Mouse (Mus musculus): ENCODE data around the gene Cmpk1.
"Not testable (repeated sequence)": the region's sequence is repeated elsewhere in the genome, so short reads cannot be mapped to it uniquely, and the experiment has no call there.

Cmpk1 gene

GRCm38 (mm10) chr4:114986591-114987432, at the start of gene Cmpk1:
Gene Cmpk1 (minus strand): TSS chr4:114987241.
- DNase-seq (ENCODE audit: low read depth, low spot score): peak; percentile 94

DNA sequence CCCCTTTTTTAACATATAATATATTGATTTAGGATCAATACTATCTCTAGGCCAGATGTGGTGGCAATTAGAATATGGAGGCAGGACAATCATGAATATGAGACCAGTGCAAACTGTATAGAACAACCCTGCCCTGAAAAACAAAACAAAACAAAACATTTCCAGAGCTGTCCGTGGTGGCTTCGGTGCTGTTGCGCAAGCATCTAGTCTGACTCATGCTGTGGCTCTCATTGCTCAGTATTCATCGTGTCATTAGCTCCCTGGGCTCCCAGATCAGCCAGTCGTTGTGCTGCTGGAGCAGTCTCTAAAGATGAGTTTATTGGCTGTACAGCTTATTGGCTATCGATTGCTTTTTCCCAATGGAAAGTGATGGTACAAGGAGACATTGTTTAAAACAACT, 48.0 kb upstream of the Cmpk1 start:
- DNase-seq (ENCODE audit: low read depth, low spot score): no peak

DNA sequence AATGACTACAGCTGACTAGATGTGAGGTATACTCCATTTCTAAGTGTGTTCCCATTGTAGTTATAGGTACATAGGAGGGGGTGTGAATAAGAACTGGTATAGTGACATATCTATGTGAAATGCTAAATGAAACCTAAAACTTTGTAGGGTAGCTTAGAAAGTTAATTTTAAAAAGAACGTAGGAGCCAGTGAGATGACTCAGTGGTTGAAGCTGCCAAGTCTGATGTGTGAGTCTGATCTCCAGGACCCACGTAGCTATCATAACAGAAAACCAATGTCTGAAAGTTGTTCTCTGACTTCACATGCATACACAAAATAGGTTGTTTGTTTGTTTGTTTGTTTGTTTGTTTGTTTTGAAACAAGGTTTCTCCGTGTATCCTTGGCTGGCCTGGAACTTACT, 33.0 kb upstream of the Cmpk1 start:
- peak; percentile 67 for DNase-seq (ENCODE audit: low read depth, low spot score)

DNA sequence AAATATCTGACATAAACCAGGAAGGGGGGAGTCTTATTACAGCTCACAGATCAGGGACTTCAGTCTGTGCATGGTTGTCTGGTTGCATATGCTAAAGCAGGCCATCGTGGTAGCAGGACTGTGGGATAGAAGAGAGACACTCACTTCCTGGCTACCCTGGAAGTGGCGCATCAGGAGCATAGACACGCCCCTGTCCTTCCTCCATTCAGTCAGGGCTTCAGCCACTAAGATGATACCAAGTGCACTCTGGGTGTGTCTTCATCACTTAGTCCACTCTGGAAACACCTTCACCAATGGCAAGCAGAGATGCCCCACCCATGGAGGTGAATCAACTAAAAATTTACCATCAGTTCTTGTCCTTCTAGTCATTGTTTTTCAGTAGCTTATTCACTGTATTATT, 27.2 kb upstream of the Cmpk1 start:
- no peak for DNase-seq (ENCODE audit: low read depth, low spot score)

- no peak for DNase-seq (ENCODE audit: low read depth, low spot score)
Measured at GRCm38 (mm10) chr4:115000429-115000795, 13.4 kb upstream of the Cmpk1 start.

DNA sequence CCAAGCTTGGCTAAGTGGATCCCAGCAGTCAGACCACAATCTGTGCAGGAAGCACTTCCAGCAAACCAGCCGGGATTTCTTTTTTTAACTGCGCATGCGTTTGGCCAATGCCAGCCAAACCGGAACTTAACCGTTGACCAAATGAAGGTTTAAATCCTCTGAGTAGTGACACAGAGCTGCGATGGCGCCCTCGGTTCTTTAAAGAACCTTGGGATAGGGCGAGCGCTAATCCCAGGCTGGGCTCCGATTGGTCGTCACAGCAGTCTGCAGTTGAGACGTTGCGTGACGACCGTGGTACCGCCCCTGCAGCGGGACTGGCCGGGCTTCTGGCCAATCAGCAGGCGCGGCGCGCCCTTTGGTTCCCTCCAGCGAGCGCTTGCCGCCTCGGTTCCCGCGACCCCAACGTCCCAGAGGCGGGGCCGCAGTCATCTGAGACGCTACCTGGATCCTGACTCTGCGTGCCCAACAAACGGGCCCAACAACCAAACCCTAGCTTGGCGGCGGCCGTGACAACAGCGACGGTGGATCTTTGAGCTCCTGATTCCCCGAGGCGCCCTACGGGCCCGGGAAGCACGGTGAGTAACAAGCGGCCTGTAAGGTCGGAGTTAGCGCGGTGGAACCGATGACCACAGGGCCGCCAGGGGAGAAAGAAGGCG, 12.9 kb upstream of the Cmpk1 start, which contains the start of gene Stil:
TSS of gene Stil (plus strand) at position 387 of the 656 bp plus-strand sequence.
- peak; percentile 99 for DNase-seq (ENCODE audit: low read depth, low spot score)

- no peak for DNase-seq (ENCODE audit: low read depth, low spot score)
Measured at GRCm38 (mm10) chr4:114999445-114999772, 12.4 kb upstream of the Cmpk1 start.

GRCm38 (mm10) chr4:114997051-114997450, 10.0 kb upstream of the Cmpk1 start:
- peak; percentile 44 for DNase-seq (ENCODE audit: low read depth, low spot score)

DNA sequence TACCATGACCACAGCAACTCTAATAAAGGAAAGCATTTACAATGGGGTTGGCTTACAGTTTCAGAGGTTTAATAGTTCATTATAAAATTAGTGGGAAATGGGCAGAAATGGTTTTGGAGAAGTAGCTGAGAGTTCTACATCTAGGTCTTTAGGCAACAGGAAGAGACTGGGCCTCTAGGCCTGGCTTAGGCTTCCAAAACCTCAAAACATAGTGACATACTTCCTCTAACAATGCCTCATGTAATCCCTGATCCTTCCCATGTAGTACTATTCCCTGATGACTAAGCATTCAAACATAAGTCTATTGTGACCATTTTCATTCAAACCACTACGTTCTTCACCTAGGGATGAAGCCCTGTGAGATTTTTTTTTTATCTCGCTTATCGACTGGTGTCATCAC, 7.2 kb upstream of the Cmpk1 start:
- DNase-seq (ENCODE audit: low read depth, low spot score): no peak

DNA sequence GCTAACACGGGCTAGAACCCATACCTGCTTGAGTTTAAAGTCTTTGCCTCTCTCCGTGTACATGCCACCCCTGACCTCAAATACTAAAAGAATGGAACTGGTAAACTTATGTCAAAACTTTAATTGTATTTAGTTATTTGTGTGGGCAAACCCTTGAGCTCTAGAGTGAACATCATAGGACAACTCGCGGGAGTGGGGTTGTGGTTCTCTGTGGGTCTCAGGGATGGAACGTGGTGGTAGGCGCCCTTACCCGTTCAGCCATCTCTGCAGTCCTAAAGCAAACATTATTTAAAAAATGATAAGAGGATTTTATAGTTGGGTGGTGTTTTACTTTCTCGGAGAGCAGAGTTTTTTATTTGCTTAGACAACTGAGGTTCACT, 840 bp downstream of the Cmpk1 start:
- no peak for DNase-seq (ENCODE audit: low read depth, low spot score)

GRCm38 (mm10) chr4:114983020-114983419, 4.0 kb downstream of the Cmpk1 start:
- peak; percentile 22 for DNase-seq (ENCODE audit: low read depth, low spot score)

- no peak for DNase-seq (ENCODE audit: low read depth, low spot score)
Measured at GRCm38 (mm10) chr4:114982619-114983018, 4.4 kb downstream of the Cmpk1 start.

DNA sequence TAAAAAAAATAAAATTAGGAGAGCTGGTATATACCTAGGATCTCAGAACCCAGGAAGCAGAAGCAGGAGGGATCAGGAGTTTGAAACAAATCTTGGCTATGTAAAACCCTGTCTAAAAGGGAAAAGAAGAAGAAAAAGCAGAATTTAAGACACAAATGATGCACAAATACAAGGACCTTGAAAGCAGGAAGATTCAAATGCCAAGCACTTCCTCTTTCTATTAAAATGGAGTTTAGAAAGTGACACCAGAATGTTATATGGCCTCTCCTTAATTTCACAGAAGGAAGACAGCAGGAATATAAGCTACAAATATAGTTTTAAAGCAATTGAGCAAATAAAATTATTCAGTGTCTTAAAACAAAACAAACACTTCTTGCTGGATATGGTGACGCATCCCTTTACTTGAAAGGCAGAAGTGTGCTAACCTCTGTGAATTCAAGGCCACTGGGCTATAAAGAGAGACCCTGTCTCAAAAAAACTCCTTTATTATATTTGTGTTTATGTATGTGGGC, 13.8 kb downstream of the Cmpk1 start:
- DNase-seq (ENCODE audit: low read depth, low spot score): no peak

GRCm38 (mm10) chr4:114970736-114971135, 16.3 kb downstream of the Cmpk1 start:
- no peak for DNase-seq (ENCODE audit: low read depth, low spot score)

DNA sequence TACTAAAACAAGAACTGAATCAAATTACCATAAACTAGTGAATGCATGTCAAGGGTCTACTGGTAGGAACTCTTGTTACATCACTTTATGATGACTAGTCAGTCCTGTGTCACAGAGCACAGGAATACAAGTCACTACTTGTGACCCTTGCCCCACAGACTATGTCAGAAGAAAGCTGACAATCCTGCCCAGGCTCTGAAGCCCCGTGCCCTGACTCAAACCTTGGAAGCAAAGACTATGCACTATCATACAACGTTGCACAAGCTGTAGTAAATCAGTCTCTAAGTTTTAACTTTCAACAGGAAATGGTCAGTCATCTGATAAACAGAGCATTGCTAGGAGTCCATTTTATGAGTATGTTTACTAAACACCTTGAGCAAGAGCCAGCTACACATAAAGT, 26.2 kb downstream of the Cmpk1 start:
- not testable (repeated sequence) for DNase-seq (ENCODE audit: low read depth, low spot score)

- no peak for DNase-seq (ENCODE audit: low read depth, low spot score)
Measured at GRCm38 (mm10) chr4:114959533-114959932, 27.5 kb downstream of the Cmpk1 start.

- no peak for DNase-seq (ENCODE audit: low read depth, low spot score)
Measured at GRCm38 (mm10) chr4:114958786-114959185, 28.3 kb downstream of the Cmpk1 start.

DNA sequence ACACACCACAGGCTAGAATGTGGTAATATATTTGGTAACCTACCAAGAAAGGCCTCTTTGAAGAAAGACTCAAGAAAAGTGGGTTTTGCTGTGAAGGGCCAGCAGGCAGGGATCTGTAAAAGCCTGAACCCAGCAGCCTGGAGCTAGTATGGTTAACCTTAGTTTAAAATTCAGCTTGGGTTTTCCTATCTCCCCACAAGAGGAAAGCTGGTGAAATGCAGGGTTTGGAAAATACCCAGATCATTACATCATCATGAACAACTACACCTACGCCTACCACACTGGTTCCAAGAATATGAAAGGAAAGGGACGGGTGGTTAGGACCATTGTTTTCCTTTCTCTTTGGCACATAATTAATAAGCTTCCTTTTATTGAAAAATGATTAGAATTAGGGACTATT, 28.8 kb downstream of the Cmpk1 start:
- peak; percentile 45 for DNase-seq (ENCODE audit: low read depth, low spot score)

- DNase-seq (ENCODE audit: low read depth, low spot score): peak; percentile 13
Measured at GRCm38 (mm10) chr4:114957403-114957802, 29.6 kb downstream of the Cmpk1 start.

DNA sequence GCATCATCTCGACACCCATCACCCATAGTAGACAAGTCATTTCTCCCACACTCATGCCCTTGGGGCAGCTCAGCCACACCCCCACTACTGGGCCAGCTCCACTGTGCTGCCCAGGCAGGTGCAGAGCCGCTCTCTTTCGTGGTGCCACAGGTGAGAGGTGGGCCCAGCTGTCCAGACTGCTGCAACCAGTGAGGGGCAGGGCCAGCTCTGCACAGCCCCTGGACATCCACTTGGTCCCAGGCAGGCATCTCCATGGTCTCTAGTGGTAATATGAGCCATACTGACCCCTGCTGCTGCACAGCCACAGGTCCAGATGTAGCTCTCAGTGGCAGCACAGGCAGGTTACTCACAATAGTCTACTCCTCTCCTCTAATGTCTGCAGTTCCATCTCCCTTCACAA, 33.9 kb downstream of the Cmpk1 start:
- no peak for DNase-seq (ENCODE audit: low read depth, low spot score)

DNA sequence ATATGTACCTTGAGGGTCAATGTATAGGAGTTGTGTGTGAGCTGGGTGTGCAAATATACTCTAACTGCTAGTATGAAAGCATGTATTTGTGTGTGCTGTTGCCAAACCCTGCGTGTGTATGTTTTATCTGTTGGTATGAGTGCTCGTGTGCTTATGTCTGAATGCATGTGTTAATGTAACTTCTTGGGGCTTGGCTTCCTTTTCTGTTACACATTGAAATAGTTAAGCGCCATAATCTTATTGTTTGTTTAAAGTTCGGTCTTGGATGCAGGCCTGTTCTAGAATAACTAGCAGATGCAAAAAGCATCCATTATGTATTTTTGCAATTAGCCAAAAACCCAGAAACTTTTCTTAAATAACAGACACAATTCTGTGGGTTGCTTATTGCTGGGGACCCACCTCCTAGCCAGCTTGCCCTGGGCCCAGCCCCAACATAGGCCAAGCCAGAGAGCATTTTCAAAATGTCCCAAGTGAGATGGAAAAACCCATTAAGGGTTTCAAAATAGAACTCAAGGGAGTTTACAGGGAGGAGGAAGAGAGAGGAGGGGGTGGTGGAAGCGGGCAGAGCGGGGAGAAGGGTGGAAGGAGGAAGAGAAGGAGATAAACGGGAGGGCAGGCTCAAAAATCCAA, 39.1 kb downstream of the Cmpk1 start:
- DNase-seq (ENCODE audit: low read depth, low spot score): no peak

GRCm38 (mm10) chr4:114947395-114947794, 39.6 kb downstream of the Cmpk1 start:
- peak; percentile 72 for DNase-seq (ENCODE audit: low read depth, low spot score)

- no peak for DNase-seq (ENCODE audit: low read depth, low spot score)
Measured at GRCm38 (mm10) chr4:114946416-114946815, 40.6 kb downstream of the Cmpk1 start.

All from brain, adult 2 months (tissue).